Mouse (Mus musculus) heart, adult 8-10 months (tissue): ENCODE data around the gene Bace1. TPM values are rescaled to one million over a fixed set of nuclear protein-coding genes. Genes with fewer than 3 reads are reported as not detected.
"Not testable (repeated sequence)": the region's sequence is repeated elsewhere in the genome, so short reads cannot be mapped to it uniquely, and the experiment has no call there.

Experiments
- DNase-seq: peaks from one replicate; pipeline ENCODE4 v3.0.0; 2022; ENCODE audit warnings: low spot score
- total RNA-seq, 4 experiments: library from RNA; stranded (reverse); gene quantifications; 2 replicates each; pipeline ENCODE4 v1.2.4; 2022

Bace1 gene
- total RNA-seq, 4 experiments from 2014 or later, result 21.2 to 35.3 (median 27.2) TPM

DNA sequence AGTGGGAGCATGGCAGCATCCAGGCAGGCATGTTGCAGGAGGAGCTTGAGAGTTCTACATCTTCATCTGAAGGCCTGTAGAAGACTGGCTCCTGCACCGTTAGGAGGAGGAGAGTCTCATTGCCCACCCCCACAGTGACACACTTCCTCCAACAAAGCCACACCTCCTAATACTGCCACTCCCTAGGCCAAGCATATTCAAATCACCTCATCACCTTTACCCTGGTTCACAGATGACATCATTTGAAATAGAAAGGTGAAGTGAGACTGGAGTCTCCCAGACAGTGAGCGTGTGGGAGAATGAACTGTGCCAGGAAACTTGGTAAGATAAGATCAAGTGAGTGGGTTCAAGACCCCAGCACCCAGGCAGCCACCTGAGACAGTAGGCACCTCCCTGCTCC, 4.9 kb upstream of the Bace1 start:
- DNase-seq, result no peak

DNA sequence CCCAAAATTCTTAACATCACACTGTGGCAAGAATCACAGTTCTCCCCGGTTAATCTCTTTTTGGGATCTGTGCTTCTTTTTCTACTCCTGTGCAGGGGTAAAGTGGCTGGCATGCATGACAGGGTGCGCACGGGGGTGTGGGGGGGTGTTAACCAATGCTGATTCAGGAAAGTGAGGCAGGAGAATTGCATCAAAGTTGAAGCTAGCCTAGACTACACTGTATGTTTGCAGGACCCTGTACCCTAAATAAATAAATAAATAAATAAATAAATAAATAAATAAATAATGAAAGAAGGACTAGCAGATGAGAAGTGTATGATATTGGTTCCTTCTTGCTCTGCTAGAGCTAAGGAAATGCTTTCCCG, 329 bp upstream of the Bace1 start:
- DNase-seq, result no peak

DNA sequence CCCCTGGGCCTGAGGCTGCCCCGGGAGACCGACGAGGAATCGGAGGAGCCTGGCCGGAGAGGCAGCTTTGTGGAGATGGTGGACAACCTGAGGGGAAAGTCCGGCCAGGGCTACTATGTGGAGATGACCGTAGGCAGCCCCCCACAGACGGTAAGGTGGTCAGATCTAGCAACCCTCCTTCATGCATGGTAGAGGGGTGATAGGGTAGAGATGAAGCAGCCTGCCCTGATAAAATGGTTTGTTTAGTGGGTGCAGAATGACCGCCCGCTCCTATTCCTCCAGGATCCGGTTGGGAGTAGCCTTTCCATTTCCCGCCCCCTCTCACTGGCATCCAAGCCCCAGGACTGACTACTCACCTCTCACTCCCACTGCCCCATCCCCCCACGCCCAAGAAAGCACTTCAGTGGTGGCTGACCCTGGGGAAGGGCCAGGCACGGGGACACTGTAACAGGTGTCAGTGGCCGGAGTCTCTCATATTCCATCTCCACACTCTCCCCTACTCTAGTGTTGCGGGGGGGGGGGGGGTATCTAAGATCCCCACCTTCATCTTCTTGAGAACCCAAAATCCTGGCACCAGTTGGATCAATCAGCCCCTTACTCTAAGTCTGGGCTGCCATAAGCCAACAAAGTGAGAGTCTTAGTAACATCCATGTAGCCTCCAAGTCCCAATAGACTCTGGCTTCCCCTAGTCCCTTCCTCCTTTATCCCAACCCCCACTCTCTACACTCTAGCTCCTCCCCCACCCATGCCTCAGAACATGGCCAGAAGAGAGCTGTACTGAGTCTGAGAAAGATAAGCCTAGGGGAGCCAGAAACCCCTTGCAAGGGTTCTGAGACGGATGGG, 980 bp downstream of the Bace1 start:
- DNase-seq, result no peak

DNA sequence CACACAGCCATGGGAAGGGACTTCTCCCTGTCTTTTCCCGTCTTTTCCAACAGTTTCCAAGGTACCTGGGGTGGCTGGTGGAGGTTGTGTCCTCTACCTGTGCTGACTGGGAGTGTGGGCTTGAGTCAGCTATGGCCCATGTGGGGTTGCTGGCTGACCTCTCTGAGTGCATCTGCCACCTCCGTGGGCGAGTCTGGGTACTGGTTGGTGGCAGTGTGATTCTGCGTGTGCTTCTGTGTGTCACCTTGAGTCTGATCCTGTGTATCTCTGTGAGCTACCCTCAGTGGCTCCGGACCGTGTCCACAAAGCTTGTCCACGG, 1.6 kb downstream of the Bace1 start:
- no peak for DNase-seq

DNA sequence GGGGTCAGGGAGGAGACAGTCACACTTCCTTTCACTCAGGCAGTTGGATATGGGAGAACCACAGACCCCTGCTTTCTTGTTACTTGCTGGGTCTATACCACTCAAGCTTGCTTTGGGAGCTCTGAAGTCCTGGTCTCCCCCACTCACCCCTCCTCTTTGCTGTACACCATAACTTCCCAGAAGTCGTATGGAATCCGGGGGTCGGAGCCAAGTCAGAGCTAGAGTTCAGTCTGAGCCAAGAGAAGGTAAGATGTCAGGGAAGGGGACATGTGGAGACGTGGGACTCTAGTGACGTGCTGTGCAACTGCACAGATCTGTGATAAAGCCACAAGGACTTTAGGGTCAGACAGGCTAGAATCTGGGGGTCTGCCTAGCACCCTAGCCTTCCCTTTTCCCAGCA, 2.0 kb downstream of the Bace1 start:
- no peak for DNase-seq

DNA sequence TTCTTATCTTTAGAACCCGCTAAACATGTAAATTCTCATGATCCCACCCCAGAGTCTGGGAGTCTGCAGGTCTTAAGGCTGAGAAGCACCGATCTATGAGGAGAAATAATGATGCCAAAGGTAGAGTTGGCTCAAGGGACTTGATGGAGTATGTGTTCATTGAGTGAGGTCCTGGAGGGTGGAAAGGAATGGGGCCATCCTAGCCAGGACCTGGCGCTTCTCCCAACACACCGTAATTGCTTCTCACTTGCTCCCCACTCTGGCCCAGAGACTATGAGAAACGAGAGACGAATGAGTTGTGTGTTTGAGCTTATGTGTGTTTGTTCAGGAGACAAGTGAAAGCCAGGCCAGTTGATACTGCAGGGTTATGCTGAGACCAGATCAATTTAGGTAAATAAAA, 3.1 kb downstream of the Bace1 start:
- no peak for DNase-seq

DNA sequence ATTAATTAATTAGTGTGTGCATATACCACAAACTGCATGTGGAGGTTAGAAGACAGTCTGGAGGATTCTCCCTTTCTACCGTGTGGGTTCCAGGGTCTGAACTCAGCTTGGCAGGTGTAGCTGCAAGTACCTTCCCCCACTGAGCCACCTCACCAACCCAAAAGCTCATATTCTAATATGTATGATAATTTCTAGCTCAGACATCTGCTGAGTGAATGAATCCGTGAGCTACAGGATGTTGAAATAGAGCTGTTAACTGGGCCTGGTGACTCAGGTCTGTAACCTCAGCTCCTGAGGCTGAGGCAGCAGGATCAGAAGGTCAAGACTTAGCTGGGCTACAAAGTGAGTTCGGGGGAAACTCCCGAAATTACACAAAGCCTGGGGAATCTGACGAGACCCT, 4.6 kb downstream of the Bace1 start:
- no peak for DNase-seq

DNA sequence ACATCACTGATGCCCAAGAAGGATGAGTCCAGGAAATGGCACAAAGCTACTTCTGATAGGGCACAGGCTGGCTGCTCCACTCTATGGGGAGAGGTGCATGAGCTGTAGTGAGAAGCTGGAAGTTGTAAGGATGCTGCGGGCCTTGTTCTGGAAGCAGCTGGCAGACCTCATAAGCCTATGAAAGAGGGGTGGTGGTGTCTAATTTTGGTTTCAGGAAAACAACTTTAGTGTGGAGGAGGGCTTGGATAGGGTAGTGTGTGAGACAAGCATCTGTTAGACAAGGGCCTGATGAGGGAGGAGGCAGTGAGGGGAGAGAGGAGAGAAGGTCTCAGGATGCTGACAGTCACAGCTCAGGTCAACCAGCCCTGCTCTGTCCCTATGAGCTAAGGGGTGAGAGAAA, 5.4 kb downstream of the Bace1 start:
- no peak for DNase-seq

DNA sequence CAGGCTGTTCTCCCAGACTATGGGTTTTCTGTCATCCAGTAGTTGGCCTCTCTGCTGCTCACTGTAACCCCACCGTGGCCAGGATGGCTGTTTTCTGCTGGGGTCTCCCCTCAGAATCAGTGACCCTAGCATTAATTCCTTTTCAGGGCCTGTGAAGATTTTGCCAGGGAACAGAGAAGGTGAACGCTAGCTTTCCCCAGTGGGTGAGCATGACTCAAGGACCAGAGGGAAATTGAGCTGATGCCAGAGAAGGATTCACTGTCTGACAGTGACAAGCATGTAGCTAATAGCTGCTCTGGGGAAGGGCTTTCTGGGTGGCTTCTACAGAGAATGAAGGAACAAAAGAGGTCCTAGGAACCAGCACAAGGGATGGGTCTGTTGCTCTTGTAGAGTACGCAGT, 7.2 kb downstream of the Bace1 start:
- no peak for DNase-seq

DNA sequence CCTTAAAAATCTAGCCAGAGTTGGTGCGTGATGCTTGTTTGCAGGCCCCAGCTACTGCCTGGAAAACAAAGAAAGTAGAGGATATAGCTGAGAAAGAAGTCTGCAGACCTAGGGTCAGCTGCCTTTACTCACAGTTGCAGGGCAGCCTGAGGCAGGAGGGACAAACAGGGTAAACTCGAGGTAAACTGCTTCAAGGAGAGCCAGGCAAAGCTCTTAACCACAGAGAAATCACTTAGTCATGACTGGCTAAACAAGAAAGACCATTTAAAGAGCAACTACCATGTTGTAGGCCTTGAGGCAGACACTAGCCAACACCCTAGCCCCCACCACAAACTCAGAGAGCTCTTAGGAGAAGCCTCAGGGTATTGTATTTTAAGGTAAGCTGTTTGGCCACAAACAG, 7.8 kb downstream of the Bace1 start:
- not testable (repeated sequence) for DNase-seq

DNA sequence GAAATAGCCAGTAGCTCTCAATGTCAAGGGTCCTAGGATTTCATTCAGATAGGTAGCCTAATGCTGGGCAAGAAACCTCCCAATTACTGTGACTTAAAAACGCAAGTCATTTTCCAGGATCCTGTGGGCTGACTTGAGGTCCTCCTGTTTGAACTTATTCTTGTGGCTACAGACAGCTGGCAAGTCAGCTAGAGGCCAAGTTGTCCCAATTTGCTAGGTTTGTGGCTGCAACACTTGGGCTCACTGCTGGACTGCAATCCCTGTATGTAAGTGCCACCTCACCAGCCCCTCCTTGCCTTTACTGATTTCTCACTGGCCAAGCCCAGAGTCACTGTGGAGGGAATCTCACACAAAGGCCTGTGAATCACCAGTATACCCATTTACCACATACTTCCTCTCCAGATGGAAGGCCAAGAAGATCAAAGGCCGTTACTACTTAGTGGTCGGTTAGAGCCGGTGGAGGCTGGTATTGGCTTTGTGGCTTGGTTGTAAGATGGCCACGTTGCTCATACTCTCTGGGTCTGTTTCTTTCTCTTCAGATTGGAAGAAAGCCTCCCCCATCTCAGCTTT, 8.6 kb downstream of the Bace1 start:
- DNase-seq, result no peak

DNA sequence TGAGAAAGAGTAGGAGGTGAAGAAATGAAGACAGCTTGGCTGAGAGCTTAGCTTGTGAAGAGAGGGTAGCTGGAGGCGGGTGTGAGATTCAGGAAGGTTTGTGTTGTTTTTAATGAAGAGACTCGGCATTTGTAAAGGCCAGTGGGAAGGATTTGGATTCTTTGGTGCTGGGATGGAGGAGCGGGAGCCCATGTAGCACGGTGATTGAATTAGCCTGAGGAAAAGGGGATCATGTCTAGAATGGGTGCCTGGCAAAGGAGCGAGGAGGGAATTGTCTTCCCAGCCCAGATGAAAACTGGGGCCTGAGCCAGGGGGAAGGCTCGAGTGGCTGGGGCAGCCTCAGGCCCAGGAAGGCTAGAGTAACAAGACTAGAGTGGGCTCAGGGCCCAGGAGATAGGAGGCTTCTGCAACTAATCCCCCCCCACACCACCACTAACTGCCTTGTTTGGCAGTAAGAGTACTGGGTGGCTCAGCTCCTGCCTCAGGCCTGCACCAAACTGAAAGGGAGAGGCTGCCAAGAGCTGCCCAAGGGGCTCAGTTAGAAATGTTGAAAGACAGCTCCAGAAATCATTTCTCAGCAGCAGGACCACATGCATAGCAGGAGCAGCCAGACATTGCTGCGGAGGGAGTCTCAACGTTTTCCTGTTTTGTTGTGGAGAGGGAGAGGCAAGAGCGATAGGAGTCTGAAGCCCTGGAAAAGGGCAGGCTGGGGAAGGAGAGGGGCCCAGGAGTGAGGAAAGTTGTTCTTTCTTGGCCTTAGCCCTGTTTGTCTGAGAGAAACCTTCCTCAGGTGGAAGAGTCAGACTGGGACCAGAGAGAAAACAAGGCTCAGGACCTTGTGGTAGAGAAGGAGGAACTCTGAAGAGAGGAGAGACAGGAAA, 11.4 kb downstream of the Bace1 start:
- DNase-seq, result peak; percentile 44

DNA sequence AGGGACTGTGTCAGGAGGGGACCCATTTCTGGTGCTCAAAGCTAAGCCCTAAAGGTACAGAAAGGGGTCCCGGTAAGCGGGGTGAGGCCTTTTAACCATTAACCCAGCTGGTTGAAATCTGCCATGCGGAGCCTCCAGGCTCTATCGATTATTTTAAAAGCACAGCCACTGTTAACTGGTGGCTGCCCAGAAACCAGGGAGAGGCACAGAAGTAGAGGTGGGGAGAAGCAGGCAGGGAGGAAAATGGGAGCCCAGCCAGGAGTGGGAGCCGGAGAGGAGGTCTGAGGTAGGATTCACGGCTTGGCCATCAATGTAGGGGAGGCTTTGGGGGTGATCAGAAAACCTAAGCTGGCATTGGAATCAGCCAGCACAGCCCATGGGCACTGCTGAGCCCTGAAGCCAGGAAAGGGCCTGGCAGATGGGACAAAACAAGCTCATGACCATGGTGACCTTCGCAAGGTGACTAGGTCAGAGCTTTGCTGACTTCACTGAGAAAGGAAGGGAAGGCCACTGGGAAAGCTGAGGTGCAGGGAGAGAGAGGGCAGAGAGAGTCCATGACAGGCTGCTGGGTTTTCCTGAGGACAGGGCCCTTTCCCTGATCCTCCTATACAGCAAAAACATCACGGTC, 12.3 kb downstream of the Bace1 start:
- no peak for DNase-seq

DNA sequence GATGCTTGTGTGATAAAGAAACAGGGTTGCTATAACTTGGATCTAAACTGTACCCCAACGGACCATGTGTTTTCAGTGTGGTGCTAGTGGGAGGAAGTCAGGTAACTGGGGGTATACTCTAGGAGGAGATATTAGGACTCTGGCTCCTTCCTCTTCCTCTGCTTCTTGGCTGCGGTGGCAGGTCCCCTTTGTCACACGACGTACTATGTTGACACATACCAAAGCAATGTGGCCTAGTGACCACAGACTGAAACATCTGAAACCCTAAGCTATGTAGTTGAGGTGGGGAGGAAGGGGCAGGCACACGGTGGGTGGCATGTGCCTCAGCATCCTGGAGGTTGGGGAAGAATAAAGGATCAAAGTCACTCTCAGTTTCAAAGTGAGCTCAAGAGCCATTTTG, 12.9 kb downstream of the Bace1 start:
- no peak for DNase-seq

DNA sequence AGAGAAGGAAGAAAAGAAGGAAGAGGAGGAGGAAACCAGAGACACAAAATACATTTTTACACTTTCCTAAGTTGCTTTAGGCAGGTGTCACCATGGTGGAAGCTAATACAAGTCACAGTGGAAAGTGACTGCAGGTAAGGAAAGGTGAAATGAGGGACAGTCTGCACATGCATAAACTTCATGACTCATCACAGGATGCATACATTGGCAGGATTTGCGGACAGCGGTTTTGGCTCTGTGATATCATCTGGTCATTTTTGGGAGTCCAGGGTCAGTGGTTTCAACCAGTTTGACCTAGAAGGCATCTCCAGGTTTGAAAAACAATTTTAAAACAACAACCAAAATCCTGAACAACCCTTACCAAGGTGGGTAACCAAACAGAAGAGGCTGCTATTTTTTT, 13.4 kb downstream of the Bace1 start:
- no peak for DNase-seq

DNA sequence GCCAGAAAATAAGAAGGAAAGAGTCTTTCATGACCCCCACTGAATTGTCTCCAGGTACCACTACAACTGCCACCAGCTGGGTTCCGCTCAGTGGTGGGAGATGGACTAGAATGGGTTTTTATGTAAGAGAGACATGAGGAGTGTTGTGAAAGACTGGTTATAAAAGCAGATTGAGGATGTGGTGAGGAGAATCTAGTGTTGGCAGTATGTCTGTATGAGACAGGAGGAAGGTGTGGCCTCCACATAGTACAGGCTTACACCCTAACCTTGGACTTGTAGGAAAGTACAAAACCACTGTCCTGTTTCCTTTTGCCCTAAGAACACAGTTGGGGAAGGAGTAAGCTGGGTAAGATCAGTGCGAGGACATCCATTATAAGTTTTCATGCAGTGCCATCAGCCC, 15.3 kb downstream of the Bace1 start:
- no peak for DNase-seq

DNA sequence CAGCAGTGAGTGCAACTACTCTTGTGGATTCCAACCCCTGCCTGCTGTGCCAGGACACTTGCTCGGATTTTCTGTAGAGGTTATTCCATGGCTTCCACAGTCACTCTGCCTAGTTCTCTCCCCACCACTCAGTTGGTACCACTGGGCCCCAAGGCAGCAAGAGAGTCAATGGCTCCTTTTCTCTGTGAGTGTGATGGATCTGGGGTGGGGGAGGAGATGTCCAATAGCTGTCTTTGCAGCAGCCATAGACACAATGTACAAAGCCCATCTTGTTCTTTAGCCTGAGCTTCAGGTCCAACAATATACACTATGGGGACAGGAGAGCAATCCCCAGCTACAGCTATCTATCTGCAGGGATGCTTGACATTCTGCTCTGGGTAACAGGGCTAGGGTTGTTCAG, 15.8 kb downstream of the Bace1 start:
- no peak for DNase-seq

DNA sequence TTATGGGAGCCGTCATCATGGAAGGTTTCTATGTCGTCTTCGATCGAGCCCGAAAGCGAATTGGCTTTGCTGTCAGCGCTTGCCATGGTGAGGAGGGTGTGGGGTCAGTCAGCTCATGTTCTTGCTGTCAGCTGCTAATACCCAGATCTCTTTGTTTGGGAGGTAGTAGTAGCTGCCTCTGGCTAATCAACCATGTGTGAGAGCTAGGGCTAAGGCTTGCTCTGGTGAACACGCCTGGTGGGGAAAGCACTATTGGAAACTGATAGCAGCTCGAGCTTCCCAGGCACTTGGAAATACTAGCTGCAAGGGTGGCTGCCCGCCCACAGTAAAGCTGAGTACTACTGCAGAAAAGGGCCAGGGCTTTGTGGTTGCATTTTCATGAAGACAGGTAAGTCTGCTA, 21.0 kb downstream of the Bace1 start:
- DNase-seq, result no peak

DNA sequence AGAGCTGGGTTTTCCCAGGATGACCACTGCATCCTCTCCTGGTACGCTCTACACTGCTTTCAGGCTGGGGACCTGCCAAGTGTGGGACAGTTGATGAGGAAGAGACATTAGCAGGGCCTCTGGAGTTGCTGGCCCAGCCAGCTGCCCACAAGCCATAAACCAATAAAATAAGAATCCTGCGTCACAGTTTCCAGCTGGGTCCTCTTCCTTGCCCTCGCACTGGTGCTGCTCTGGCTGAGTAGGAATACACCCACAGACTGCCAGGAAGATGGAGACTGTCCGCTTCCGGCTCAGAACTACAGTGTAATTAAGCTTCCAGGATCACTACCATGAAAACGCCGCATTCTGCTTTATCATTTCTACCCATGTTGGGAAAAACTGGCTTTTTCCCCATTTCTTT, 23.4 kb downstream of the Bace1 start:
- DNase-seq, result no peak

DNA sequence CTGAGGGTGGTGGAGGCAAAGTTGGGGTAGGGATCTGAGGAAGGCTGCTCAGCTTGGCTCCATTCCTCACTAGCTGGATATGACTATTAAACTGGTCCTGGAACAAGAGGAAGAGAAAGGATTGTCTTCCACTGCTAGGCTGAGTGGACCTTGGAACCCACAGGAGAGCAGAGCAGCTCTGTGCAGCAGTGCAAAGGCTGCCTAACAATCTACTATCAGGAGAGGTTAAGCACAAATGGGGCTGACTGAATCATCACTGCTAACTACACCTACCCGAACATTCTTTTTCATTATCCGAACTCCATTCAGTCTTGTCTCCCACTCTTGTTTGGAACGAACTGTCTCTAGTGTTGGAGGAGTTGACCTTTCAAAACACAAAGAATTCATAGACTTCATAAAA, 30.8 kb downstream of the Bace1 start:
- DNase-seq, result no peak

DNA sequence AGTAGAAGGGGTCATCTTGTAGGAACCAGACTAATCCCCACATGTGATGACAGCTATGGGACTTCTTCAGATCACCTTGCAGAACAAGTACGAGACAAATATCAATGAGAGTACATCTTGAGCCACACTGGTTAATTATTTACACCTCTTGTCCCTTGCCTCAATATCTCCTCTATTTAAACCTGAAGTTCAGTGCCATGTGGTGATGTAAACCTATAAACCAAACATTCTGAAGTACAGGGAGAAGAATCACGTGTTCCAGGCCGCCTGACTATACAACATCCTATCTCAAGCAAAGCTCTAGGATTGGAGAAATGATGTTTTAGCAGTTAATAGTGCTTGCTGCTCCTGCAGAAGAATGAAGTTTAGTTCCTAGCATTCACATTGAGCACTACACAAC, 31.9 kb downstream of the Bace1 start:
- no peak for DNase-seq

DNA sequence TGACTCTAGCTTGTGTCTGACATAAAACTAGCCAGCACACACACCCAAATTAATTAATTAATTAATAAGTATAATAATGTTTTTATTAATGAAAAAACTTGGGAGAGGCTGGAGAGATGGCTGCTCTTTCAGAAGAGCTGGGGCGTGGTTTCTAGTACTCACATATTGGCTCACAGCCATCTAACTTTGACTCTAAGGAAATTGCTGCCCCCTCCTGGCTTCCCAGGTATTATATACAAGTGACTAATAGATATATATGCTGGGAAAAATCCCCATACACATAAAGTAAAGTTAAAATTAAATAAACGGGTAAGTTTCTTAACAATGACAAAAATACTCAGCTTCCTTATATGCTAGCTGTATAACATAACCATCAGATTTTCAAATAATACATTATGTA, 39.5 kb downstream of the Bace1 start:
- DNase-seq, result peak; percentile 33
